Mouse (Mus musculus) CD4-positive, CD25-positive, alpha-beta regulatory T cell (primary cell): ENCODE results near the gene Zcchc3. TPM values are rescaled to one million over a fixed set of nuclear protein-coding genes. Genes with fewer than 3 reads are reported as not detected.

Experiments
- polyA plus RNA-seq: library from polyadenylated mRNA; unstranded; fragments of 100-300 nt; shearing (Covaris generic); gene quantifications from one replicate; pipeline ENCODE4 v1.2.1, GENCODE M21; 2017

Zcchc3 gene
- 2.6 TPM for polyA plus RNA-seq

DNA sequence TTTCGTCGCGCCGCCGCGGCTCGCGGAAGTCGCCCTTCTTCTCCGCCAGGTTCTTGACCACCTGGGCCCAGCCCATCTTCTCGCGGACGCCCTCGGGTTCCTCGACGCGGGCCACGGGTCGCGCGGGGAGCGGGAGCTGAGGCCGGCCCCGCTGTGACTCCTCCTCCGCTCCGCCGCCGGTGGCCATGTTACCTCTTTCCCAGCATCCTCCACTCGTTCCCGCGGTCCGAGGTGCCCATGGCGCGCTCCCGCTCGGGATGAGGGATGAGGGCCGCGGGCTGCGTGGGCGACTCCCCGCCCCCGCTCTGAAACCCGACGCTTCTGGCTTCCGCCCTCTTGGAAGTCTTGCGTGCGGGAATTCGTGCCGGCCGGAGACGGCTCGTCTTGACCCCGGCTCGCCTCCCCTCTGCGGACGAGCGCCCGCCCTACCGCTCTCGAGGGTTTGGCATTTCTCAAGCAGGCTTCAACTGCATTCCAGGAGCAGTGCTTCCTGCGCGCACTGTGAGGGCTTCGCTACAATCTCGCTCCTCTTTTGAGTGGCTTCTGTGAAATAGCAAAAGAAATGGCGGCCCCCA, at the start of gene Zcchc3:
Zcchc3 (minus strand) TSS at position 437 of the 575 bp plus-strand sequence.

DNA sequence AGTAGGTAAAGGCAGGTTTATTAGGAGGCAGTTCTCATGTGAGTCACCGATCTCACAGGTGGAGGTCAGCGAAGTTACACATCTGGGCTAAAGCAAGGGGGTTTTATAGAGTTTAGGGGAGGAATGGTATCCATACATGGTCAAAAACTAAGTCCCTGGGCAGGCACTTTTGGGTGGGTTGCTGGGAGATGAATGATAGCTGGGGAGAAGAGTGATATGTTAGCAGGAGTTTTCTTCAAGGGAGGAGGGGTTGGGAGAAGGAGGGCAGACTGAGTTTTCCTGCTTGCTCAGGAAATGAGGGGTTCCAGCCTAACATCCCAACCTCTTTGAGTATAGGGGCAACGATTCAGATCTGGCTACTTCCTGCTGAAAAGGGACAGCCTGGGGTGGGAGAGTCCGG, 460 bp upstream of the Zcchc3 start, which contains the start of gene 6820408C15Rik:
6820408C15Rik (plus strand) TSS at position 301 of the 400 bp plus-strand sequence.

DNA sequence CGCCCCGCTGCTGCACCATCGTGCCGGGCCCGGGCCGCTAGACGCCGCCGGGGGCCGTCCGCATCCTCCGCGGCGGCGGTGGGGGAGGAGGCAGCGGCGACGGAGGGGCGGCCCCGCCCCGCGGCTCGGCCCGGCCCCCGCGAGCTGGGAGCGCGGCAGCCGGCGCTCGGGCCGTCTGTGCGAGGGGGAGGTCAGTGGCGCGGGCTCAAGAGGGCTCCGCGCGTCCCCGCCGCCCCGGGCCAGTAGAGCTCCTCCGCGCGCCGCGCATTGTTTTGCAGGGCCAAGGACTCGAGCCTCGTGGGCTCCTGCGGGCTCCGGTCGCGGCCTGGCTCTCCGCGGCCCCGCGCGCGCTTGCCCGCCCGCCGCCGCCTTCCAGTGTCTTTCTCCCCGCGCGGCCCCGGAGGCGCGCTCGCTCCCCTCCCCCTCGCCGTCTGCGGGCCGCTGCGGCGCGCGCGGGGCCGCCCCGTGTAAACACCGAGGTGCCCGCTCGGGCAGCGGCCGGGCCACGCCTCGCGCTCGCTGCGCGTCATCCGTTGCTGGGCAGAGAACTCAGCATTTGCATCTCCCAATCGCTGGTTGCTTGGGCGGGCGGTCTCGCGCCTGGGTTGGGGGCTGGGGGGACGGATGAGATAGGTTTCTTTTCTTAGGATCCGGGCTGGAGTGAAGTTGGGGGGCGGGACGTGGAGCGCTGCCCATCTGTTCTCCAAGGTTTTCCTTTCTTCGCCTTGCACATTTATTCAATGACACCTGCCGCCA, 17.0 kb downstream of the Zcchc3 start, which contains the start of gene Sox12:
Sox12 (minus strand) TSS at position 384 of the 756 bp plus-strand sequence.

DNA sequence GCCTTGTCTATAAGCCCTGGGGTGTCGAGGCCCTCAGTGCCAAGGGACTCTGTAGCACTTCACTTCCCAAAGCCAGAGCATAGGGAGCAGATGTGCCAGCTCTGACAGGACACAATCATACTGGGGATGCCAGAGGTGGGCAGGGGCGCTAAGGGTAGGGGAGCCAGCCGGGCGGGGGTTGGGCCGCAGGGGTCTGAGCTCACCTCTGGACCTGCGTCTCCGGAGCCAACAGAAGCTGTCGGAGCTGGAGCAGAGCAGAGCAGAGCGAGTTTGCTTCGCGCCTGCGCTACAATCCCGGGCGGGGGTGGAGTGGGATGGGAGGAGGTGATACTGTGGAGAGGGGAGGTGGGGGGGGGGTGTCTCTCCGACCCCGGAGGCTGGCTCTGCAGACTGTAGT, 38.5 kb downstream of the Zcchc3 start, which contains the start of gene Nrsn2:
Nrsn2 (minus strand) TSS at position 294 of the 397 bp plus-strand sequence.

Other genes with a start within 250 kb of the Zcchc3 start
- gene Csnk2a1, start 188.2 kb downstream of the Zcchc3 start, polyA plus RNA-seq: 45.2 TPM
- gene Tbc1d20, start 121.2 kb downstream of the Zcchc3 start, polyA plus RNA-seq: 60.2 TPM
- 338 TPM for gene Rbck1, start 82.4 kb downstream of the Zcchc3 start, polyA plus RNA-seq
- 4.6 TPM for gene Trib3, start 71.0 kb downstream of the Zcchc3 start, polyA plus RNA-seq
- gene Nrsn2, start 38.4 kb downstream of the Zcchc3 start, polyA plus RNA-seq: not detected
- gene Sox12, start 17.0 kb downstream of the Zcchc3 start, polyA plus RNA-seq: 1.8 TPM
- 0.14 TPM for gene 6820408C15Rik, start 560 bp upstream of the Zcchc3 start, polyA plus RNA-seq
- not detected for gene Defb23, start 49.6 kb upstream of the Zcchc3 start, polyA plus RNA-seq
- not detected for gene Defb20, start 62.0 kb upstream of the Zcchc3 start, polyA plus RNA-seq
- not detected for gene Defb22, start 75.1 kb upstream of the Zcchc3 start, polyA plus RNA-seq
- gene Defb26, start 96.7 kb upstream of the Zcchc3 start, polyA plus RNA-seq: not detected
- gene Defb28, start 103.2 kb upstream of the Zcchc3 start, polyA plus RNA-seq: not detected
- not detected for gene Defb29, start 125.1 kb upstream of the Zcchc3 start, polyA plus RNA-seq
- not detected for gene Gm17416, start 154.3 kb upstream of the Zcchc3 start, polyA plus RNA-seq
- not detected for gene Defb21, start 157.7 kb upstream of the Zcchc3 start, polyA plus RNA-seq
- not detected for gene Defb19, start 165.3 kb upstream of the Zcchc3 start, polyA plus RNA-seq
- gene Defb45, start 184.4 kb upstream of the Zcchc3 start, polyA plus RNA-seq: not detected
- not detected for gene Defb36, start 189.3 kb upstream of the Zcchc3 start, polyA plus RNA-seq
- gene Defb25, start 208.0 kb upstream of the Zcchc3 start, polyA plus RNA-seq: not detected
- gene Rem1, start 211.9 kb upstream of the Zcchc3 start, polyA plus RNA-seq: not detected